Mouse (Mus musculus): ENCODE measurements at regions not wholly inside any gene's neighbourhood (a gene's known extent, or its start where the extent isn't known, plus 50 kb on each side); places are given as distances from the start of the nearest gene placed in this dataset.

DNA sequence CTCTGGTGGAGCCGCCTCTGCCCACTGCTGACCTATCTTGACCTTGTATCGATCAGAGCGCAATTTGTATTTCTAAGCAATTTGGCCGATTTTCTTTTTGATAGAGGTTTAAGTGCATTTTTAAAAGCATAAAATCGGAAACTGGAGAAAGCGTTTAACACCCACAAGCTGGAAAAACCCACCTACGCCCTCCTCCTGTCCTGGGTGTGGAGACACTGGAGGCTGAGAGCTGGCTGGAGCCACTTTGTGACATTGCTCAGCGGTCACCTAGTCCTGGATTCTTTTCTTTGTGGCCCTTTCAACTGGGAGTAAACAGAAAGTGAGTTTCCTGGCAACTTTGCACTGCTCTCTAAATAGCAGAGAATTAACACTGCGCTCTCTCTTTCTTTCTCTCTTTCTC lies 81.4 kb downstream of the Kcnrg start:
- peak overlapping the region; percentile 51 for H3K4me2 ChIP-seq (ENCODE audit: low read depth, low read length)
- H3K4me1 ChIP-seq (ENCODE audit: control insufficient read depth, insufficient read depth, low read length) = peaks cover 25% of the 10 kb centered on the region; the same call in 1 of the 2 replicates
- 4% methylated on average over 9 of the region's 9 CpGs for WGBS
- no peak for ATAC-seq (ENCODE audit: low read depth)
- no peak overlapping the region for H3K27ac ChIP-seq (replicated peaks; ENCODE audit: low read depth, low read length)
- peaks cover 48% of the 10 kb centered on the region for H3K27me3 ChIP-seq (replicated peaks; ENCODE audit: control insufficient read depth, insufficient read depth, low read length)
- DNase-seq (ENCODE audit: low spot score) = no peak
- H3K36me3 ChIP-seq (ENCODE audit: control insufficient read depth, insufficient read depth, low read length) = no peaks in the 10 kb centered on the region
- no peaks in the 10 kb centered on the region for H3K9me3 ChIP-seq (ENCODE audit: control insufficient read depth, low read length)
- H3K4me3 ChIP-seq (ENCODE audit: low read depth, low read length) = peak overlapping the region; percentile 28
- H3K9ac ChIP-seq (ENCODE audit: low read depth, low read length) = peak overlapping the region; percentile 26; the same call in 1 of the 2 replicates

GRCm38 (mm10) chr14:61689281-61689680 lies 82.0 kb downstream of the Kcnrg start:
- peak overlapping the region; percentile 28 for H3K4me3 ChIP-seq (ENCODE audit: low read depth, low read length)
- WGBS = 2% methylated on average over 21 of the region's 21 CpGs
- no peak overlapping the region for H3K27ac ChIP-seq (replicated peaks; ENCODE audit: low read depth, low read length)
- H3K4me2 ChIP-seq (ENCODE audit: low read depth, low read length) = peak overlapping the region; percentile 51
- ATAC-seq (ENCODE audit: low read depth) = 0 out of 2 replicates have a peak, but pooled peaks have one; percentile 34
- peaks cover 44% of the 10 kb centered on the region for H3K27me3 ChIP-seq (replicated peaks; ENCODE audit: control insufficient read depth, insufficient read depth, low read length)
- H3K9ac ChIP-seq (ENCODE audit: low read depth, low read length) = 0 out of 2 replicates have a peak overlapping the region, but pooled peaks have one; percentile 9
- peaks cover 20% of the 10 kb centered on the region; the same call in 1 of the 2 replicates for H3K4me1 ChIP-seq (ENCODE audit: control insufficient read depth, insufficient read depth, low read length)
- DNase-seq (ENCODE audit: low spot score) = peak; percentile 57
- no peaks in the 10 kb centered on the region for H3K9me3 ChIP-seq (ENCODE audit: control insufficient read depth, low read length)
- H3K36me3 ChIP-seq (ENCODE audit: control insufficient read depth, insufficient read depth, low read length) = no peaks in the 10 kb centered on the region

DNA sequence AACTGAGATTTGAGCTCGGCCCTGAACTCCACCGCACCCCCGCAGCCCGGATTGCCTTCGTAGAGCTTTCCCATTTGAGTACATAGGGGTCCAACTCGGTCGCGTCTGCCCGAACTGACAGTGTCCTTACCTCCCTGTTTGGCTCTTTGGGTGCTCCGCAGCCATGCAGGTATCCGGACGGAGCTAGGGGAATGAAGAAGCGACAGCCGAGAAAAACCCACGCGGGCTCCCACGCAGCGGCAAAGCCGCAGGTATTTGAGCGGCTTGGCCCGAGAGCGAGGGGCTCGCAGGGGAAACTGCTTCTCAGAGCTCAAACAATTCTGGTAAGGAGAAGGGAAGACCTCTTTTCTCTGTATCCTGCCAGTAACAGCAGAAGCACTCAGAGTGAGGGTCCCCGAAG lies 82.5 kb downstream of the Kcnrg start:
- ATAC-seq (ENCODE audit: low read depth) (no peak), DNase-seq (ENCODE audit: low spot score) (no peak)
- Histone ChIP-seq H3K9ac (ENCODE audit: low read depth, low read length) (0 out of 2 replicates have a peak overlapping the region, but pooled peaks have one; percentile 9), H3K4me3 (ENCODE audit: low read depth, low read length) (peak overlapping the region; percentile 28), H3K4me2 (ENCODE audit: low read depth, low read length) (peak overlapping the region; percentile 51), H3K4me1 (ENCODE audit: control insufficient read depth, insufficient read depth, low read length) (peaks cover 15% of the 10 kb centered on the region; the same call in 1 of the 2 replicates), H3K36me3 (ENCODE audit: control insufficient read depth, insufficient read depth, low read length) (no peaks in the 10 kb centered on the region), H3K9me3 (ENCODE audit: control insufficient read depth, low read length) (no peaks in the 10 kb centered on the region), H3K27me3 (replicated peaks; ENCODE audit: control insufficient read depth, insufficient read depth, low read length) (peaks cover 39% of the 10 kb centered on the region), H3K27ac (replicated peaks; ENCODE audit: low read depth, low read length) (no peak overlapping the region)
- 21% methylated on average over 24 of the region's 24 CpGs for WGBS

DNA sequence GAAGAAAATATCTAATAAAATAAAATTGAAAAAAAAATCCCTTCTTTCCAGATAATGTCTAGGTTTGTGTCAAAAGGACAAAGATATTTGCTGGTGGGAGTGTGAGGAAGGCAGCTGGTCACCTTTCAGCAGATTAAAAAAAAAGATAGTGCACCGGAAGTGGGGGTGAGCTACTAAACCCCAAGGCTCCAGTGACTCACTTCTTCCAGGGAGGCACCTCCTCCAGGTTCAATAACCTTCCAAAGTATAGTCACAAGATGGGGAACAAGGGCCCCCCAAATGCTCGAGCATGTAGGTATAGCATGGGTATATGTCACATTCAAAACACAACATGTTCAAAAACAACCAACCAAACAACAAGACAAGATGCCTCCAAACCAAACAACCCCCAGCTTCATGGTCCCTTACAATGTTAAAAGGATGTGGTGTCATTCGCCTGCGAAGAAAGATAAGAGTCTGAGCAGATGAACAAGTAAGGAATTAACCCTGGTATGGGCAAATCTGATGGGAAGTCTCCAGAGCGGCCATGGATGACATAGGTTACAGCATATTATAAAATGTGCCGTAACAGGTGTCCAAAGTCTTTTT lies 84.6 kb downstream of the Kcnrg start:
- 83% methylated on average over 6 of the region's 6 CpGs for WGBS
- Histone ChIP-seq H3K4me1 (ENCODE audit: control insufficient read depth, insufficient read depth, low read length) (peaks cover 6% of the 10 kb centered on the region; the same call in 1 of the 2 replicates), H3K27ac (replicated peaks; ENCODE audit: low read depth, low read length) (no peak overlapping the region), H3K9ac (ENCODE audit: low read depth, low read length) (no peak overlapping the region), H3K27me3 (replicated peaks; ENCODE audit: control insufficient read depth, insufficient read depth, low read length) (peaks cover 26% of the 10 kb centered on the region), H3K36me3 (ENCODE audit: control insufficient read depth, insufficient read depth, low read length) (no peaks in the 10 kb centered on the region), H3K4me3 (ENCODE audit: low read depth, low read length) (no peak overlapping the region), H3K4me2 (ENCODE audit: low read depth, low read length) (no peak overlapping the region), H3K9me3 (ENCODE audit: control insufficient read depth, low read length) (no peaks in the 10 kb centered on the region)
- DNase-seq (ENCODE audit: low spot score) = no peak
- ATAC-seq (ENCODE audit: low read depth) = no peak

- Histone ChIP-seq H3K9ac (ENCODE audit: low read depth, low read length) (no peak overlapping the region), H3K27ac (replicated peaks; ENCODE audit: low read depth, low read length) (no peak overlapping the region), H3K4me3 (ENCODE audit: low read depth, low read length) (no peak overlapping the region), H3K27me3 (replicated peaks; ENCODE audit: control insufficient read depth, insufficient read depth, low read length) (peaks cover 12% of the 10 kb centered on the region), H3K9me3 (ENCODE audit: control insufficient read depth, low read length) (no peaks in the 10 kb centered on the region), H3K36me3 (ENCODE audit: control insufficient read depth, insufficient read depth, low read length) (no peaks in the 10 kb centered on the region), H3K4me2 (ENCODE audit: low read depth, low read length) (no peak overlapping the region), H3K4me1 (ENCODE audit: control insufficient read depth, insufficient read depth, low read length) (peaks cover 5% of the 10 kb centered on the region; the same call in 1 of the 2 replicates)
- no peak for DNase-seq (ENCODE audit: low spot score)
- WGBS = 91% methylated on average over 3 of the region's 3 CpGs
- no peak for ATAC-seq (ENCODE audit: low read depth)
Observed at GRCm38 (mm10) chr14:61694796-61695195, 87.5 kb downstream of the Kcnrg start.

- DNase-seq (ENCODE audit: low spot score) (no peak), ATAC-seq (ENCODE audit: low read depth) (no peak)
- Histone ChIP-seq H3K36me3 (ENCODE audit: control insufficient read depth, insufficient read depth, low read length) (no peaks in the 10 kb centered on the region), H3K9ac (ENCODE audit: low read depth, low read length) (no peak overlapping the region), H3K27ac (replicated peaks; ENCODE audit: low read depth, low read length) (no peak overlapping the region), H3K4me1 (ENCODE audit: control insufficient read depth, insufficient read depth, low read length) (peaks cover 5% of the 10 kb centered on the region; the same call in 1 of the 2 replicates), H3K4me3 (ENCODE audit: low read depth, low read length) (no peak overlapping the region), H3K27me3 (replicated peaks; ENCODE audit: control insufficient read depth, insufficient read depth, low read length) (no peaks in the 10 kb centered on the region), H3K4me2 (ENCODE audit: low read depth, low read length) (no peak overlapping the region), H3K9me3 (ENCODE audit: control insufficient read depth, low read length) (no peaks in the 10 kb centered on the region)
- WGBS = 59% methylated on average over 7 of the region's 7 CpGs
Observed at GRCm38 (mm10) chr14:61696290-61696842, 89.1 kb downstream of the Kcnrg start.

GRCm38 (mm10) chr14:61696886-61697554 lies 89.8 kb downstream of the Kcnrg start:
- H3K9ac ChIP-seq (ENCODE audit: low read depth, low read length) = no peak overlapping the region
- 74% methylated on average over 13 of the region's 13 CpGs for WGBS
- no peak for ATAC-seq (ENCODE audit: low read depth)
- no peak overlapping the region for H3K27ac ChIP-seq (replicated peaks; ENCODE audit: low read depth, low read length)
- H3K36me3 ChIP-seq (ENCODE audit: control insufficient read depth, insufficient read depth, low read length) = no peaks in the 10 kb centered on the region
- no peaks in the 10 kb centered on the region for H3K9me3 ChIP-seq (ENCODE audit: control insufficient read depth, low read length)
- DNase-seq (ENCODE audit: low spot score) = peak; percentile 47
- H3K4me2 ChIP-seq (ENCODE audit: low read depth, low read length) = no peak overlapping the region
- no peak overlapping the region for H3K4me3 ChIP-seq (ENCODE audit: low read depth, low read length)
- peaks cover 5% of the 10 kb centered on the region; the same call in 1 of the 2 replicates for H3K4me1 ChIP-seq (ENCODE audit: control insufficient read depth, insufficient read depth, low read length)
- no peaks in the 10 kb centered on the region for H3K27me3 ChIP-seq (replicated peaks; ENCODE audit: control insufficient read depth, insufficient read depth, low read length)

DNA sequence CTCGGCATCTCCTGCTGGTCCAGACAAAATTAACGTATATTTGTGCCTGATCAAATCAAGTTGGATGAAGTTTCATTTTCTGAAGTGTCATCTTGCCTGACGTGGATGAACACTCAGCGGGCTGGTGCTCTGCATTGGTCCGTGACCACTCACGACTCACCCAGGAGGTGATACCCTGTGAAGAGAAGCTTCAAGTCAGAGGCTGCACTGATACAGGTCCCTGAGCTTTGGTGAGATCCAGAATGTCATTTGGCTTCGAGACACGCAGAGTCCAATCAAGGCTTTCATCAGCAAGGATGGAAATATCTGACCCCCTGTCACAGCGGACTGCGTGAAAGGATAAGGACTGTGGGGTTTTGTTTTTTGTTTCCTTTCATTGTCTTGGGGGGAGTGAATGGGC lies 90.4 kb downstream of the Kcnrg start:
- H3K9me3 ChIP-seq (ENCODE audit: control insufficient read depth, low read length) = no peaks in the 10 kb centered on the region
- H3K4me2 ChIP-seq (ENCODE audit: low read depth, low read length) = no peak overlapping the region
- ATAC-seq (ENCODE audit: low read depth) = no peak
- H3K27ac ChIP-seq (replicated peaks; ENCODE audit: low read depth, low read length) = no peak overlapping the region
- 76% methylated on average over 10 of the region's 10 CpGs for WGBS
- DNase-seq (ENCODE audit: low spot score) = no peak
- no peak overlapping the region for H3K9ac ChIP-seq (ENCODE audit: low read depth, low read length)
- H3K36me3 ChIP-seq (ENCODE audit: control insufficient read depth, insufficient read depth, low read length) = no peaks in the 10 kb centered on the region
- H3K4me1 ChIP-seq (ENCODE audit: control insufficient read depth, insufficient read depth, low read length) = peaks cover 5% of the 10 kb centered on the region; the same call in 1 of the 2 replicates
- H3K27me3 ChIP-seq (replicated peaks; ENCODE audit: control insufficient read depth, insufficient read depth, low read length) = no peaks in the 10 kb centered on the region
- H3K4me3 ChIP-seq (ENCODE audit: low read depth, low read length) = no peak overlapping the region

Data from embryonic facial prominence, embryonic 14.5 days (tissue).